8 mouse cellular contexts compared by ENCODE assay signal in the genomic region with DNA sequence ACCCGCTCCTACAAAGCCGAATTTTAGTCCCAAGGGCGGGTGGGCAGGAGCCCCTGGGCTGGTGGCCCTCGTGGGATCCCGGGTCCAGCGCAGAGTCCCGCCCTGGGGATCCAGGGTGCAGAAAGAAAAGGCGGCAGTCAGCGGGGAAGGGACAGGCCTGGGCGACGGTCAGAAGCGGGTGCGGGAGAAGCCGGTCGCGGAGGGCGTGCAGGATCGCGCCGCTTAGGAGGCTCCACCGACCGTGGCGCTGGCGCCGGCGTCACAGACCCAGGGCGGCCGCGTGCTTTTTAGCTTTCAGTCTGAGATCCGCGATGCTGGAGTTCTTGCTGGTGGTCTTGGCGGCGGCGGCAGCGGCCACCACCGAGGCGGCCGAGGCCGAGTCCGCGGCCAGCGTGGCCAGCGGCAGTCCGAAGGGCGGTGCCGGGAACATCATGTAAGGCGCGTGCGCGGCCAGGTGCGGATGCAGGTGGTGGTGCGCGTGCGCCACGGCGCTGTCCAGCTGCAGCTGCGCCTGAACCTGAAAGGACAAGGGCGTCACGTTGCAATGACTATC. TPM values are rescaled to one million over a fixed set of nuclear protein-coding genes. Genes with fewer than 3 reads are reported as not detected.
DNase-seq lines count a peak whose midpoint lies in the region; ATAC-seq lines count a peak whose summit lies in the region.

No protein-coding gene starts in this region.

- no peak overlapping the region for H3K9ac ChIP-seq in stomach, embryonic 15.5 days

- H3K27me3 ChIP-seq in stomach, embryonic 15.5 days (replicated peaks): peaks cover 70% of the 10 kb centered on the region

- DNase-seq in spleen, adult 18-20 months: peak; percentile 30 to 50
- no peak for DNase-seq in spleen, postnatal 14 days (ENCODE audit: low spot score in 2 of 2)
- peak; percentile 80 for DNase-seq in embryo, embryonic 10.5 days (ENCODE audit: low spot score)
- DNase-seq in heart, postnatal 14 days: peak; percentile 29 to 34
- peak; percentile 66 to 86 for DNase-seq in kidney, postnatal 25 days
- DNase-seq in lung, postnatal 4 days: peak; percentile 70 to 72
- DNase-seq in frontal cortex, postnatal 14 days (ENCODE audit: low spot score in 2 of 2): no peak

- under 1% methylated on average over 59 of the region's 59 CpGs for WGBS in stomach, embryonic 15.5 days

- no peaks in the 10 kb centered on the region for H3K9me3 ChIP-seq in stomach, embryonic 15.5 days

- peak overlapping the region; percentile 77 for H3K4me2 ChIP-seq in stomach, embryonic 15.5 days

- intact Hi-C loops in heart, postnatal 14 days (cut with DNase I): loop anchor here (10.0 kb wide), 1 partner anchor 371 kb away; no protein-coding TSS in a partner anchor

- peak; percentile 84 for ATAC-seq in stomach, embryonic 15.5 days (ENCODE audit: insufficient read depth, low FRiP score, low read depth)

- H3K4me1 ChIP-seq in stomach, embryonic 15.5 days: peaks cover 7% of the 10 kb centered on the region

- peak overlapping the region; percentile 48 for H3K4me3 ChIP-seq in stomach, embryonic 15.5 days (replicated peaks)

- H3K27ac ChIP-seq in stomach, embryonic 15.5 days: no peak overlapping the region

- H3K36me3 ChIP-seq in stomach, embryonic 15.5 days: no peaks in the 10 kb centered on the region

RNA-seq across cellular contexts. Expression of a gene that starts 7.7 kb away (rescaled TPM):
- 10 to 100 TPM; 11.3 to 11.8 TPM for total RNA-seq in heart, postnatal 14 days (2021)
- polyA plus RNA-seq in stomach, embryonic 15.5 days (2015; fragmentation: Nextera tagmentation; extraction: Ambion mirVana): 25.1 and 27.1 TPM in 2 replicates

RNA-seq across cellular contexts. Expression of a gene that starts 8.1 kb away (rescaled TPM):
- total RNA-seq in heart, postnatal 14 days (2021): 1 to 10 TPM; 1.0 to 1.8 TPM
- 0.36 and 0.42 TPM in 2 replicates for polyA plus RNA-seq in stomach, embryonic 15.5 days (2015; fragmentation: Nextera tagmentation; extraction: Ambion mirVana)

Comparison
In these comparisons a context has a peak if more than half of its experiments do, and no peak if none do; other contexts are left out.
1. DNase-seq: peak in spleen, adult 18-20 months (2 of 2), embryo, embryonic 10.5 days (single experiment), heart, postnatal 14 days (2 of 2), kidney, postnatal 25 days (2 of 2) and lung, postnatal 4 days (2 of 2); none in spleen, postnatal 14 days (0 of 2) and frontal cortex, postnatal 14 days (0 of 2).